15 mouse cellular contexts compared by ENCODE assay signal in genomic region chr1:164959787-164960385, GRCm38 (mm10). TPM values are rescaled to one million over a fixed set of nuclear protein-coding genes. Genes with fewer than 3 reads are reported as not detected.
A peak's percentile ranks its signal among the peaks of the same experiment; 100 is the strongest.
DNase-seq lines count a peak whose midpoint lies in the region; ATAC-seq lines count a peak whose summit lies in the region.
"Had no signal": no experiment of that assay in that cellular context is flagged by ENCODE, and none has a peak within 500 bp of the region (broad histone marks: within the 10 kb centered on the region; RNA-seq: fewer than 3 reads in every experiment).

No protein-coding gene starts in this region.

- ATAC-seq in common myeloid progenitor, adult 5-6 weeks (replicated peaks; ENCODE audit: low read depth, poor library complexity, severe bottlenecking), result peak; percentile 86
- ATAC-seq in neutrophil, adult 5-6 weeks (ENCODE audit: extremely low read depth, insufficient number of reproducible peaks, low FRiP score, poor library complexity, severe bottlenecking), result peak; percentile 54; the same call in 1 of the 2 replicates
- ATAC-seq: forebrain, embryonic 13.5 days; Patski had no signal

- DNase-seq in embryo, embryonic 10 days (ENCODE audit: low spot score), result peak; percentile 10
- no peak for DNase-seq in embryo, embryonic 10.5 days (ENCODE audit: low spot score)
- peak; percentile 61 for DNase-seq in 416B (ENCODE audit: low read depth)
- no peak for DNase-seq in gastrocnemius, postnatal 4 days (ENCODE audit: low spot score in 2 of 2)
- no peak for DNase-seq in ovary, postnatal 10 days (ENCODE audit: low spot score)
- DNase-seq in adrenal gland, postnatal 36 days, result no peak
- DNase-seq: adrenal gland, postnatal 14 days; cerebellum, adult 18-20 months; heart, postnatal 4 days; kidney, adult 8-10 months had no signal

RNA-seq across cellular contexts. Expression of gene Xcl1, which starts 24.6 kb away (rescaled TPM):
- 2.5 TPM in 1 of 2 replicates, not detected in the other for total RNA-seq in common myeloid progenitor, adult 5-6 weeks (2017)
- 5.9 TPM in 1 of 2 replicates, not detected in the other for total RNA-seq in neutrophil, adult 5-6 weeks (2017)
- total RNA-seq in gastrocnemius, postnatal 4 days (2021), result not detected
- total RNA-seq in adrenal gland, postnatal 36 days (2021), result under 1 TPM in 1 of 2 experiments, not detected in 1; 0.99 TPM
- total RNA-seq: adrenal gland, postnatal 14 days; heart, postnatal 4 days; layer of hippocampus, postnatal 10 days had no signal

Comparison
In these comparisons a context has a peak if more than half of its experiments do, and no peak if none do; other contexts are left out.
1. DNase-seq: peak in embryo, embryonic 10 days (single experiment) and 416B (single experiment); none in embryo, embryonic 10.5 days (single experiment), gastrocnemius, postnatal 4 days (0 of 2), ovary, postnatal 10 days (single experiment) and adrenal gland, postnatal 36 days (0 of 2).